Mouse (Mus musculus): ENCODE results near the gene Trex1. TPM values are rescaled to one million over a fixed set of nuclear protein-coding genes. Genes with fewer than 3 reads are reported as not detected.

Trex1 gene
- total RNA-seq, 2 experiments from 2014 or later, result 11.7 to 15.3 TPM

DNA sequence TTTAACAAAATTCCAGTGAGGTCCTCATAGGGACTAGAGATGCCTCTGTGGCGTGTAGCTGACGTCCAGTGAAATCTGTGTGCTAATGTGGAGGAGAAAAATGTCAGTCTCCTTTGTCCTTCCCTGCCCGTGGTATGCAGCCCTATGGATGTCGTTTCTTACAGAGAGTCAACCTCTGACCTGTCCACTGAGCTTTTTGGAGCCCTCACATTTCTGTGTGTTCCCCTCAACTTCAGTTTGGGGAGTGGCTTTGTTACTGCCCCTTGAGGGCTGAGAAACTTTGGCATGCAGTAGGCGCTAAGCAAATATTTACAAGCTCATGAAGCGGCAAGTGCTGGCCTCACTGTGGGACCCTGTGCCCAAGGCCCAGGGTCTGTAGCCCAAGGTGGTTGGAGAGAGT lies 37.8 kb upstream of the Trex1 start:
- Histone ChIP-seq H3K4me3 (peak overlapping the region; percentile 75; the same call in 1 of the 2 replicates), H3K27ac (peak overlapping the region; percentile 92)
- no peak for DNase-seq (ENCODE audit: extremely low spot score in 1 of 2, low spot score in 2 of 2)
- intact Hi-C loops (cut with DNase I), result no loop called here
- TF ChIP-seq CTCF (IDR thresholded peaks at IDR 0.05), result no peak

DNA sequence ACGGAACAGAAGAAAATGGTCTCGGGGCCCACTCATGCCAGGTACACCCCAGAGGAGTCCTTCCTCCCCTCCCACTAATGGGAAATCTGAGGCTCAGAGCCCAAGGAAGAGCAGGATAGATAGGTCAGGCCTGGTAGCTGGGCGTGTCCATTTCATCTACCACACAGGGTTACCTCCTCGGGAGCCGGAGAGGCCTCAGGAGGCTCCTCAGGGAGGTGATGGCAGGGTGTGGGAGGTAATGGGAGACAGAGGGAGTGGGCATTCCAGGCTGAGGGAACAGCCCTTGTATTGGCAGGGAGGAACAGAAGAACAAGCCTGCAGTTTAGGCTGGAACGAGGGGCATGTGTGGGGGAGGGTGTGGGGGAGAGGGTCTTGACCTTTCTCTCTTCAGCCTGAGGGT lies 37.3 kb upstream of the Trex1 start:
- TF ChIP-seq CTCF (IDR thresholded peaks at IDR 0.05), result no peak
- H3K4me3 ChIP-seq, result peak overlapping the region; percentile 75
- H3K27ac ChIP-seq, result peak overlapping the region; percentile 92
- DNase-seq (ENCODE audit: extremely low spot score in 1 of 2, low spot score in 2 of 2), result no peak
- intact Hi-C loops (cut with DNase I), result no loop called here

DNA sequence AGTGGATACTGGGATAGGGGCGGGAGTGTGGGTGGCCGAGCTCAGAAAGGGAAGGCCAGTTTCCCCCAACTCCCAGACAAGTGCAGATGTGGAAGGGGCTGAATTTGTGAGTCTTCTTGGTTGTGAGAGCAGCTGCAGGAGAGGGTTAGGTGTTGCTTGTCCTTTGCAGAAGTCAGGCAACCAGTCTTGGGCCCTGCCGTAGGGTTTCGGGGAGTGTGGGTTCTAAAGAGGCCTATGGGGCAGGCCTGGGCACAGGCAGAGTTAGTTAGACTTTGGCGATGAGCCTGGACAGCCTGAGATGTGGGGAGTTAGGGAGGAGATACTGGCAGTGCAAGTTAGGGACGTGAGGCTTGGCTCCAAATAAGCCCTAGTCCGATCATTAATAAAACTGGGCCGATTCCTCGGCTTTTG lies 36.7 kb upstream of the Trex1 start:
- TF ChIP-seq CTCF (IDR thresholded peaks at IDR 0.05), result no peak
- intact Hi-C loops (cut with DNase I), result no loop called here
- peak overlapping the region; percentile 92 for H3K27ac ChIP-seq
- peak overlapping the region; percentile 75 for H3K4me3 ChIP-seq
- no peak for DNase-seq (ENCODE audit: extremely low spot score in 1 of 2, low spot score in 2 of 2)

DNA sequence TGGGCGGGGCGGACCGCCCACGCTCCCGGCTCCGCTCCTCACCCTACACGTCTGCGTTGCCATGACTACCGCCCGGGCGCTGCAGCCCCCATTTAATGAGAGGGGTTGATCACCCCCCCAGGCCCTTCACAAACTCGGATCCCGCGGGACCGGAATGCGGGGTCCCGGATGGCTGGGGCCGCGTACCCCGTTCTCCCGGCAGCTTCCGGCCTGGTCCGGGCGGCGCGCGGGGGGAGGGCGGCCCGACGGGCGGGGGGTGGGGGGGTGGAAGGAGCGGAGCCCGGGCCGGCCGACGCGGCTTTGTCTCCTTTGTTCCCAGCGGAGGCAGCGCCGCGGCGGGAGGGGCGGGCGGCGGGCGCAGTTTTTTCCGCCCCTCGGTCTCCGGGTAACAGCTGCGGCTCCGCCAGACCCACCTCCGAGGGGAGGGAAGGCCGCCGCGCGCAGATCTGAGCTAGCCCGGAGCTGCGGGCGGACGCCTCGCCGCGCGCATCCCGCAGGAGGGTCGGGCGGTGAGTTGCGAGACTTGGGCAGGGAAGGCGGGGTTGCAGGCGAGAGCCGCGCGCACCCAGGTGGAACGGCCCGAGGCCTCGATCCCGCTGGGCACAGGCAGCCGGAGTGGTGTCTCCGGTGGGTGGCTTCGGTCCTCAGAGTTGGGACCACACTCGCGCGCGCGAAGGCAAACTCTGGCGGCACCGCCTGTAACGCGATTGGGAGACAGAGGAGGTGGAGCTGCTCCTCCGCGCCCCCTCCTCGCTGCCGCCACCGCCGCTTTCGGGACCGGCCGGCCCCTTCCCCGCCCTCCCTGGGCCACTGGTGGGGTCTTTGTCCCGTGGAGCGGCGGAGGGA lies 35.8 kb upstream of the Trex1 start, which contains the start of gene Plxnb1:
TSS of gene Plxnb1 (plus strand) at position 253 of the 846 bp plus-strand sequence.
- peak; percentile 60 to 75 for DNase-seq (ENCODE audit: extremely low spot score in 1 of 2, low spot score in 2 of 2)
- no peak for TF ChIP-seq CTCF (IDR thresholded peaks at IDR 0.05)
- peak within 1 kb of the TSS; percentile 75 for H3K4me3 ChIP-seq
- peak within 1 kb of the TSS; percentile 92 for H3K27ac ChIP-seq
- intact Hi-C loops (cut with DNase I), result no loop called here

DNA sequence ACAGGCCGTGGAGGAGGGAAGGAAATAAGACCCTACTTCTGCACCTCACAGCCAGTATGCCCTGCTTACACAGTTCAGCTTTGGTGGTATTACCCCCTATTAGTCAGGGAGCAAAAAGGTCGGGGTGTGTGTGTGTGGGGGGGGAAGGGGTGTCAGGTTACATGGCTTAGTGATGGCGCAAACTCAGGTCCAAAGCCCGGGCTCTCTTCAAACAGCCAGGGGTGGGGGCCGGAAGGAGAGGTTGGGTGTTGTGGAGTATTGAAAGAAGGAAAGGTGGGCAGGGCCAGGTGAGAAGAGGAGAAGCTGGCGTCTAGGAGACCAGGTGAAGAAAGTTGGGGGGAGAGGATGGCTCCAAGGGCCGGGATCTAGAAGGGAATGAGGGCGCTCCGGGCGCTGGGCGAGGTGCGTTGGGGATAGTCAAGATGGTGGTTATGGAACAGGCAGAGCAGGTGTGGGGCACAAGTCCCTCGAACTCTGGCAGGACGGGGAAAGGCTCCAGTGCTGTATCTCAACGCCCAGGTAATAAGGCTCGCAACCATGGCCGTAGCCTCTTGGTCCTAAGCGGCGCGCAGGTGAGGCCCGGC lies 35.1 kb upstream of the Trex1 start:
- intact Hi-C loops (cut with DNase I), result no loop called here

DNA sequence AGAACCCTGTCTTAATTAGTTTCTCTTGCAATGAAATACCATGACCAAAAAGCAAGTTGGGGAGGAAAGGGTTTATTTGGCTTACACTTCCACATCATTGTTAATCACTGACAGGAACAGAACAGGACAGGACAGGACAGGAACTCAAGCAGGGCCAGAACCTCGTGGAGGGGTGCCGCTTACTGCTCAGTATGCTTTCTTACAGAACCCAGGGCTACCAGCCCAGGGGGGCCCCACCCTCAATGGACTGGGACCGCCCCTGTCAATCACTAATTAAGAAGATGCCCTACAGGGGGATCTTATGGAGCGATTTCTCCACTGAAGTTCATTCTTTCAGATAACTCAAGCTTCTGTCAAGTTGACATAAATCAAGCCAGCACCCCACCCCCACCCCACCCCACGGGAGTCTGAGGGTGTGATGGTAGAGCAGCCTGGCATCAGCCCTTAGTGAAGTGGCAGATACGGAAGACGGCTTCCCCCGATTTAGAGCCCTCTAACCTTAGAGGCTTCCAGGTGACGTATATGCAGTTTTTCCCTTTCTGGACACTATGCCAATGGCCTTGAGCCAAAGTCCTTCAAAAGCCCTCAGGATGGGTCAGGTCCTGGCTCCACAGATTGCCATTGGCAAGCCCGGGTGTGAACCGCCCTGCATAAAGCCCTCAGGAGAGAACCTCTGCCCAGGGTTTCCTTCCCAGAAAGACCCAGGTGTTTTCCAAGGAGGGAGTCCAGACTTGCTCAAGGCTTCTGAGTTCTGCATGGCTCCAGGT lies 34.4 kb upstream of the Trex1 start:
- DNase-seq (ENCODE audit: extremely low spot score in 1 of 2, low spot score in 2 of 2), result no peak
- Histone ChIP-seq H3K4me3 (no peak overlapping the region), H3K27ac (no peak overlapping the region)
- intact Hi-C loops (cut with DNase I), result no loop called here
- no peak for TF ChIP-seq CTCF (IDR thresholded peaks at IDR 0.05)

More for the DNA sequence above, 35.1 kb upstream of the Trex1 start:
- H3K27ac ChIP-seq, result peak overlapping the region; percentile 92
- no peak for DNase-seq (ENCODE audit: extremely low spot score in 1 of 2, low spot score in 2 of 2)
- H3K4me3 ChIP-seq, result peak overlapping the region; percentile 75
- TF ChIP-seq CTCF (IDR thresholded peaks at IDR 0.05), result no peak

DNA sequence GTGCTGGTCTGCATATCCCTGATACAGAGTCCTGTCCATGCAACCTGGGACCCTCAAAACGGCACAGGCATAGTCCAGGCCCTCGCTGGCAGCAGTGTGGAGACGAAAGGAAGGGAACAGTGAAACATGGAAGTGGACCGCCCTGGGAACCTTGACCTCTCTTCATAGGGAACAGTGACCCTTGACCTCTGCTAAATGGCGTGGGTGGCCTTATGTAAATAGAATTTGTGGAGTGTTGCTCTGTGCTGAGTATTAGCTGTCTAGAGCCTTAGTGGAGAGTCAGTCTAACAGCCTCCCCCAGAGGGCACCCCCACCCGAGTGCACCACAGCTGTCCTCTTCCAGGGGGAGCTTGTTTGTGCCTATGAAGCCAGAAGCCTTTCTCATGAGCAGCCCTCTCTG lies 33.3 kb upstream of the Trex1 start:
- intact Hi-C loops (cut with DNase I), result no loop called here
- no peak for DNase-seq (ENCODE audit: extremely low spot score in 1 of 2, low spot score in 2 of 2)
- TF ChIP-seq CTCF (IDR thresholded peaks at IDR 0.05), result no peak
- Histone ChIP-seq H3K4me3 (no peak overlapping the region), H3K27ac (no peak overlapping the region)

DNA sequence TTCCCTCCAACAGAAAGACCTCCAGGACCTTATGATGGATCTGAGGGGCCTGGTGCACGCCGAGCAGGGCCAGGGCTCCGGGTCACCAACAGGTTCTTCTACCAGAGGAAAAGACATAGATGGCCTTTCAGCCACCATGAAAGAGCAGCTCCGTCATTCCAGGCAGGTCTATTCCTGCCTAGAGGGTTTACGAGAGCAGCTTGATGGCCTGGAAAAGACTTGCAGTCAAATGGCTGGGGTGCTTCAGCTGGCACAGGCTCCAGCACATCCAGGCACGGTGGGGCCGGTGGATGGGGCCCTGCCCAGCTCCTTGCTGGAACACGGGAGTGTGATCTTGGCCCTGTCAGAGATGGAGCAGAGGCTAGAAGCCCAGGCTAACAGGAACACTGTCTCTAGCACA lies 32.3 kb upstream of the Trex1 start:
- no peak for DNase-seq (ENCODE audit: extremely low spot score in 1 of 2, low spot score in 2 of 2)
- TF ChIP-seq CTCF (IDR thresholded peaks at IDR 0.05), result no peak
- H3K4me3 ChIP-seq, result no peak overlapping the region
- H3K27ac ChIP-seq, result no peak overlapping the region
- intact Hi-C loops (cut with DNase I), result no loop called here

DNA sequence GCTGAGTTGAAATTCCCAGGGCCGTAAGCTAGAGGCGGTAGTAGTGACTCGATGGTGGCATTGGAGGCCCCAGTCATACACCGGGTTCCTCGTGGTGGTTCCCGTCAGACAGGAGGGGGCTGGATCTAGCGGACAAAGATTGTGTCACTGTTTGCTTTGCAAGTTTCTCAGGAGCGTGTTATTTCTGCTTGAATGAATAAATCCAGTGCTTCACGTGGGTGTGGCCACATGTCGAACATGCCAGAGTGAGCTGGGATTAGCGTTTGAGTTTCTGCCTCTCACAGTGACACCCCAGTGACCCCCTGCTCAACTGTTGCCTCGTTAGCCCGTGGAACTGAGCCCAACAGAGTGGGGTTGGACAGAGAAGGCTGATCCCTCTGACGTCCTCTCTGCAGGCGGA lies 30.9 kb upstream of the Trex1 start:
- TF ChIP-seq CTCF (IDR thresholded peaks at IDR 0.05), result no peak
- intact Hi-C loops (cut with DNase I), result no loop called here
- H3K27ac ChIP-seq, result no peak overlapping the region
- no peak for DNase-seq (ENCODE audit: extremely low spot score in 1 of 2, low spot score in 2 of 2)
- no peak overlapping the region for H3K4me3 ChIP-seq

DNA sequence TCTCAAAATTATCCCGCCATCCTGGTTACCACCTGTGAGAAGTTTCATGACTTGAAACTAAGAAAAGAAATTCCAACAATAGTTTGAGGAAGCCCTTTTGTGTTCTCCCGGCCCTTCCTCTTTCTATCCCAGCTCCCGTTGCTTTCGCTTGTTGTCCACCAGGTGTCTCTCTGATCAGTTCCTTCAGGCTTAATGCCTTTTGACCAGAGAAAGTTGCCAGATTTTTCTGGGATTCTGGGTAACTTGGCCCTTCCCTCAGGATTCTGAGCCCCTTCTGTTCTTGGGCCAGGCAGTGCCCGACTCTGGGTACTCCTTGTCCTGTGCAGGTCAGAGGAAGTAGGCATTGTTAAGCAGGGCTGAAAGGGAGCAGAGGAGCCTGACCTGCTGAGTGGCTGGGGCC lies 28.5 kb upstream of the Trex1 start:
- intact Hi-C loops (cut with DNase I), result loop anchor here (1.0 to 5.0 kb wide), 3 partner anchors 34 to 744 kb away; partner anchors contain the start of gene Nme6
- TF ChIP-seq CTCF (IDR thresholded peaks at IDR 0.05), result peak; percentile 74
- Histone ChIP-seq H3K4me3 (no peak overlapping the region), H3K27ac (peak overlapping the region; percentile 36; the same call in 1 of the 2 replicates)
- DNase-seq (ENCODE audit: extremely low spot score in 1 of 2, low spot score in 2 of 2), result no peak

DNA sequence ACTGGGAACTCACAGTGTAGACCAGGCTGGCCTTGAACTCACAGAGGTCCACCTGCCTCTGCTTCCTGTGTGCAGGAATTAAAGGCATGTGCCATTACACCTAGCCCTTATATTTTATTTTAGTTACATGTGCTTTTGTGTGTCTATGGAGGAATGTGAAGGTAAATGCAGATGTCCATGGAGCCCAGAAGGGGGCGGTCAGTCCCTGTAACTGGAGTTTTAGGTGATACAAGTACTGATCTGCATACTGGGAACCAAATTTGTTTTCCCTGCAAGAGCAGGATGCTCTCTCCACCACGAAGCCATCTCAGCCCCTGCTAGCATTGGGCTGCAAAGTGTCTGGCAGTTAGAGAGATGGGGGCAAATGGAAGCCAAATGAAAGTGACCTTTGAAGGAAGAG lies 25.4 kb upstream of the Trex1 start:
- Histone ChIP-seq H3K4me3 (no peak overlapping the region), H3K27ac (no peak overlapping the region)
- intact Hi-C loops (cut with DNase I), result loop anchor here (5.0 kb wide), 2 partner anchors 522 to 747 kb away; partner anchors contain the start of gene Nme6
- DNase-seq (ENCODE audit: extremely low spot score in 1 of 2, low spot score in 2 of 2), result no peak
- peak; percentile 53 for TF ChIP-seq CTCF (IDR thresholded peaks at IDR 0.05)
